Mouse (Mus musculus): ENCODE data around the gene Zfp143.

- no peak for TF ChIP-seq CTCF (IDR thresholded peaks at IDR 0.05; ENCODE audit: extremely low read depth, insufficient read length, insufficient replicate concordance, low read depth, low read length)
- TF ChIP-seq POLR2A (IDR thresholded peaks at IDR 0.05; ENCODE audit: low read depth, low read length): no peak
Observed at GRCm38 (mm10) chr7:110063731-110064130, 2.7 kb downstream of the Zfp143 start.
